Mouse (Mus musculus) midbrain, embryonic 16.5 days (tissue): ENCODE measurements at regions not wholly inside any gene's neighbourhood (a gene's known extent, or its start where the extent isn't known, plus 50 kb on each side); places are given as distances from the start of the nearest gene placed in this dataset.

ENCODE experiments used
- ATAC-seq: fragments of 200-750 bp; cut with Nextera tagmentation; 2 replicates; pipeline ENCODE4 v1.8.0; 2017; ENCODE audit warnings: moderate TSS enrichment
- H3K27ac ChIP-seq: fragments of 300-500 bp; sonication (generic); 2 replicates; pipeline ENCODE4 v1.5.1; 2014; ENCODE audit warnings: mild to moderate bottlenecking, low read length, mixed read lengths
- H3K27me3 ChIP-seq: fragments of 300-500 bp; sonication (generic); 2 replicates; pipeline ENCODE4 v1.6.1; 2014; ENCODE audit warnings: low read depth, low read length, mixed read lengths; ENCODE audit not compliant: control insufficient read depth, insufficient read depth
- H3K36me3 ChIP-seq: fragments of 300-500 bp; sonication (generic); 2 replicates; pipeline ENCODE4 v1.6.1; 2014; ENCODE audit warnings: mild to moderate bottlenecking, low read length, moderate library complexity, mixed read lengths; ENCODE audit not compliant: control insufficient read depth, insufficient read depth
- H3K4me1 ChIP-seq: fragments of 300-500 bp; sonication (generic); 2 replicates; pipeline ENCODE4 v1.6.1; 2014; ENCODE audit warnings: mild to moderate bottlenecking, low read length, mixed read lengths; ENCODE audit not compliant: control insufficient read depth, insufficient read depth
- H3K4me2 ChIP-seq: fragments of 300-500 bp; sonication (generic); 2 replicates; pipeline ENCODE4 v1.6.1; 2014; ENCODE audit warnings: mild to moderate bottlenecking, low read length, mixed read lengths
- H3K4me3 ChIP-seq: fragments of 300-500 bp; sonication (generic); 2 replicates; pipeline ENCODE4 v1.5.1; 2014; ENCODE audit warnings: low read depth, mild to moderate bottlenecking, low read length, moderate library complexity, mixed read lengths
- H3K9ac ChIP-seq: fragments of 300-500 bp; sonication (generic); 2 replicates; pipeline ENCODE4 v1.6.1; 2014; ENCODE audit warnings: low read depth, low read length, mixed read lengths
- H3K9me3 ChIP-seq: fragments of 300-500 bp; sonication (generic); replicated peaks from 2 replicates; pipeline ENCODE4 v1.6.1; 2014; ENCODE audit warnings: mild to moderate bottlenecking, low read length, mixed read lengths; ENCODE audit not compliant: control insufficient read depth, poor library complexity, severe bottlenecking
- whole genome bisulfite sequencing: fragments of 180-500 bp; shearing (Covaris S2); extraction: QIAGEN DNeasy Blood & Tissue Kit; methylation state at CpG from one replicate; pipeline ENCODE4 v1.1.7; 2014; 5-methylcytosine and 5-hydroxymethylcytosine counted together

DNA sequence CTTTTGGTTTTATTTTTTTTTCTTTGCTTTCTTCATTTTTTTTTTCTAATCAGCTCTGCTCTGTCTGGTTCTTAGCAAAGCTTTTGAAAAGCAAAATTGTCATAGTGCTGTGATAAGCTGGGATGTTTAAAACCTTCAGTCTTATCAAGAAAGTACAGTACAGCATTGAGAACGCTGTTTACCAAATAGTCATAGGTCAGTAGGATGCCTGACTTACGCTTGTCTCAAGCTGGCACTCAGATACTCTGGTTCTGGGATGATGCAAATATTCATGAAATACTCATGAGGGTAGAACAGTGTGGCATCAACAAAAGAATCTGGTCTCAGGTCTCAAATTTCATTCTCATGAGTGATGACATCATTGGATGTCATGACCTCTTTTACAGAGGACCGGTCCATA is 166.1 kb upstream of the Krr1 start:
- Histone ChIP-seq H3K4me2 (no peak overlapping the region), H3K9ac (no peak overlapping the region), H3K36me3 (no peaks in the 10 kb centered on the region), H3K4me1 (no peaks in the 10 kb centered on the region; the same call in 1 of the 2 replicates), H3K4me3 (no peak overlapping the region), H3K27ac (no peak overlapping the region), H3K27me3 (no peaks in the 10 kb centered on the region), H3K9me3 (no peaks in the 10 kb centered on the region)
- WGBS, result 91% methylated on average over 3 of the region's 3 CpGs
- ATAC-seq, result no peak

DNA sequence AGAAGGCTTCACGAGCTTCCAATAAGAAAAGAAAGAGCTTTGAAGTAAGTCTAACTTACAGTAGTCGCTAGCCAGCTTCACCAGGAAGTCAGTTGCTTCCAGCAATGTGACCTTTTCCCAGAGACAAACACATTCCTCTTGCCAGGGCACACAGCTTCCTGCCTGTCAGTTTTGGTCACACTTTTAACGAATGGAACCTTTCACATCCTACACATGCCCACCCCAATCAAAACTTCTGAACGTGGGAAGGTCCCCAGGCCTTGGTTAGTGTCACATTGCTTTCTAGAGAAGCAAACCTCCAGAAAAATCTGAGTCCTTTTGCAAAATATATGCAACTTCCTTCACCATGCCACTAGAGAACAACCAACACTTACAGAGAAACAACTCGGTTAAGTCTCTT is 165.5 kb upstream of the Krr1 start:
- no peak overlapping the region for H3K4me3 ChIP-seq
- ATAC-seq, result no peak
- H3K4me2 ChIP-seq, result no peak overlapping the region
- WGBS, result 75% methylated on average over 5 of the region's 5 CpGs
- no peak overlapping the region for H3K9ac ChIP-seq
- H3K27ac ChIP-seq, result no peak overlapping the region
- no peaks in the 10 kb centered on the region for H3K27me3 ChIP-seq
- no peaks in the 10 kb centered on the region for H3K36me3 ChIP-seq
- H3K9me3 ChIP-seq, result no peaks in the 10 kb centered on the region
- no peaks in the 10 kb centered on the region; the same call in 1 of the 2 replicates for H3K4me1 ChIP-seq

GRCm38 (mm10) chr10:111813736-111814135 is 158.7 kb upstream of the Krr1 start:
- no peaks in the 10 kb centered on the region for H3K27me3 ChIP-seq
- no peak overlapping the region for H3K9ac ChIP-seq
- no peak overlapping the region for H3K27ac ChIP-seq
- ATAC-seq, result no peak
- no peak overlapping the region for H3K4me3 ChIP-seq
- H3K4me2 ChIP-seq, result no peak overlapping the region
- no peaks in the 10 kb centered on the region for H3K4me1 ChIP-seq
- H3K36me3 ChIP-seq, result no peaks in the 10 kb centered on the region
- no peaks in the 10 kb centered on the region; the same call in 1 of the 2 replicates for H3K9me3 ChIP-seq
- 88% methylated on average over 4 of the region's 4 CpGs for WGBS

DNA sequence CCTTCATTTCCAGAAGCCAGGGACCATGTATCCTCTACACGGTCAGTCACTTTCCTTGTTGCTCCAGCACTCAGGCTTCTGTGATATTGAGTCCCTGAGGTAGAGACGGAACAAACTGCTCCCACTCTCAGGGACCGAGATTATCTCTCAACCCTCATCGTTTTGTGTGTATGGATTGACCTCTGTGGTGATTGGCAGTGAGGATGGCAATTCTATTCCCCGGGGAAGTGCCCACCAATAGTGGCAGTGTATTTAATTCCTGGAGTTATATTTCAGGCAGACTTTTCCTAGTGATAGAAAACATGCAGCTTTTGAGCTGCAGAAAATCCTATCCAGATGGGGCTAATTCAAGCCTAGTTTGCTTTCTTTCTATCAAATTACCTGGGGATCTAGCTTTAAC is 157.8 kb upstream of the Krr1 start:
- no peak overlapping the region for H3K27ac ChIP-seq
- H3K27me3 ChIP-seq, result no peaks in the 10 kb centered on the region
- H3K4me3 ChIP-seq, result no peak overlapping the region
- no peak overlapping the region for H3K4me2 ChIP-seq
- no peak for ATAC-seq
- H3K4me1 ChIP-seq, result no peaks in the 10 kb centered on the region
- WGBS, result 73% methylated on average over 5 of the region's 5 CpGs
- no peaks in the 10 kb centered on the region for H3K36me3 ChIP-seq
- H3K9me3 ChIP-seq, result no peaks in the 10 kb centered on the region; the same call in 1 of the 2 replicates
- no peak overlapping the region for H3K9ac ChIP-seq

GRCm38 (mm10) chr10:111815160-111815559 is 157.3 kb upstream of the Krr1 start:
- Histone ChIP-seq H3K4me3 (no peak overlapping the region), H3K9ac (no peak overlapping the region), H3K27me3 (no peaks in the 10 kb centered on the region), H3K36me3 (no peaks in the 10 kb centered on the region), H3K4me2 (no peak overlapping the region), H3K9me3 (no peaks in the 10 kb centered on the region; the same call in 1 of the 2 replicates), H3K4me1 (no peaks in the 10 kb centered on the region), H3K27ac (no peak overlapping the region)
- 89% methylated on average over 2 of the region's 2 CpGs for WGBS
- ATAC-seq, result no peak

DNA sequence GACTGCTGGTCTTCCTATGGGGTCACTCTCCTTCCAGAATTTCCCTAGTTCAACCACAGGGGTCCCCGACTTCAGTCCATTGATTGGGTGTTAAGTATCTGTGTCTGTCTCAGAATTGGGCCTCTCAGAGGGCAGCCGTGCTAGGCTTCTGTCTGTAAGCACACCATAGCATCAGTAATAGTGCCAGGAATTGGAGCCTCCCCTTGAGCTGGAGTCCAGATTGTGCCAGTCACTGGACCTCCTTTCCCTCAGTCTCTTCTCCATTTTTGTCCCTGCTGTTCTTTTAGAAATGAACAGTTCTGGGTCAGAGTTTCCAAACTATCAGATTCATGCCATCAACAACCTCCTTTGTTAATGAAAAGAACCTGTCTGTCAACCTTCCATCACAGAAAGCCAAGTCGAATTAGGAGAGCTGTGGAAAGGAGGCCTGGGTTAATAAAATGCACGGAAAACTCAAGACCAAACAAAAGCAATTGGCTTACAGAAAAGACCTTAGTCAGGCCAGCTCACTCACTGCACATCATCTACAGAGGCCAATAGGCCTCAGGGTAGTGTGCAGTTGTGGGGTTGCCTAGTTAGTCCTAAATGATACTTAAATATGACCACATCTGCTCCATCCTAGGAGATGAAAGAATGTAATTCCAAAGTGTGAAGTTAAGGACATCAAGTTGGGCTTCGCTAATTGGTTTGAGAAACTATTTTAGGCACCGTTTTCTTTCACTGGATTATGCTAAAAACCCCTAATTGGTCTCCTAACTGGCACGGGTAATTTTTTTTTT is 156.5 kb upstream of the Krr1 start:
- Histone ChIP-seq H3K4me2 (no peak overlapping the region), H3K9ac (no peak overlapping the region), H3K4me3 (no peak overlapping the region), H3K27me3 (no peaks in the 10 kb centered on the region), H3K4me1 (no peaks in the 10 kb centered on the region), H3K27ac (no peak overlapping the region), H3K36me3 (no peaks in the 10 kb centered on the region), H3K9me3 (no peaks in the 10 kb centered on the region; the same call in 1 of the 2 replicates)
- WGBS, result 68% methylated on average over 7 of the region's 7 CpGs
- ATAC-seq, result no peak

DNA sequence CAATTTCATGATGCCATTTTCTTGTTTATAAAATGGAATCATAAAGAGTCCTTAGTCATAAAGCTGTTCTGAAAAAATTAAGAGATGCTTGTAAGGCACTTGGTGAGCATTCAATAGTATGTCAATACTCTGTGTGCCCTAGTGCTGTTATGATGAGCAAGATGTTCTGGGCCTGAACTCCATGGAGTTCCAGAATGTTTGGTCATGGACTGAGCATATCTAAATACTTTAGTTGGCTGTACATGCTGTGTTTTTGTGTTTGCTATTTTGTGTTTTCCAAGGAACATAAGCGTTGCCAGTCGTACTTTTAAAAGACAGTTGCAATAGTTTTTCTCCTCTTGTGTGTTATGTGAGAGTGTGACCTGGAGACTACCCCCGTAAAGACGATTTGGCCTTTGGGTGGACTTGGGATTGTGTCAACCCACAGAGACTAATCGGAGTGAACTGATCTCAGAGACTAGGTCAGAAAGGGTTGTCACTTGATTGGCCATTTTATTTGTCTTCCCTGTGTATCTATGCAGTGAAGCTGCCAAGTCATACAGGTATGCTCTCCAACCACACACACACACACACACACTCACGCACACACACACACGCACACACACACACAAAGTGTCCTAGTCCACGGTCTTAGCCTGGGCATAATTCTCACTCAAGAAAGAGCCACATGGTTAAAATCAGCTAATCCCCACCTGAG is 152.6 kb upstream of the Krr1 start:
- H3K36me3 ChIP-seq, result no peaks in the 10 kb centered on the region
- no peak overlapping the region for H3K4me3 ChIP-seq
- H3K9me3 ChIP-seq, result no peaks in the 10 kb centered on the region
- ATAC-seq, result no peak
- no peaks in the 10 kb centered on the region for H3K27me3 ChIP-seq
- H3K9ac ChIP-seq, result no peak overlapping the region
- 95% methylated on average over 8 of the region's 8 CpGs for WGBS
- no peak overlapping the region for H3K4me2 ChIP-seq
- H3K4me1 ChIP-seq, result no peaks in the 10 kb centered on the region
- H3K27ac ChIP-seq, result no peak overlapping the region

DNA sequence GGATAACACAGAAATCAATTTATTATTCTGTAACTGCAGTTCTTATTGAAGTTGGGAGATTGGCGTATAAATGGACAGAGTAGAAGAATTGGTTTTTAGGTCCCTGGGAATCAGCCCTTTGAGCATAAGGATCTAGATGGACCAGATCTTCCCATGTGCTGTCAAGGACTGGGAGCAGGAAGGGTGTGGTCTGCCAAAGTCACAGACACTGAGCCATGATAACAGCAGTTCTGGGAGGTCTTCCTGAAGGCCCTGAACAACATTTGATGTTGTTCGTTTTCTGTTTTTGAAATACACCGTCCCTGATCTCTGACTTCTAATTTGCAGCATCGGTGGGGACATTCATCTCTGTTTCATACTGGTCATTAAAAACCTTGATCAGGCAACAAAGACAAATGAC is 147.6 kb upstream of the Krr1 start:
- Histone ChIP-seq H3K27ac (no peak overlapping the region), H3K9me3 (no peaks in the 10 kb centered on the region), H3K4me3 (no peak overlapping the region), H3K36me3 (no peaks in the 10 kb centered on the region), H3K4me1 (no peaks in the 10 kb centered on the region), H3K27me3 (no peaks in the 10 kb centered on the region), H3K4me2 (no peak overlapping the region), H3K9ac (no peak overlapping the region)
- no peak for ATAC-seq
- WGBS, result 94% methylated on average over 4 of the region's 4 CpGs

- WGBS, result 86% methylated on average over 4 of the region's 4 CpGs
These were observed 146.3 kb upstream of the Krr1 start for GRCm38 (mm10) chr10:111826033-111826754.

More at GRCm38 (mm10) chr10:111826033-111826754, 146.3 kb upstream of the Krr1 start:
- Histone ChIP-seq H3K4me2 (no peak overlapping the region), H3K27ac (no peak overlapping the region), H3K27me3 (no peaks in the 10 kb centered on the region), H3K4me3 (no peak overlapping the region), H3K4me1 (no peaks in the 10 kb centered on the region), H3K9me3 (no peaks in the 10 kb centered on the region), H3K36me3 (no peaks in the 10 kb centered on the region), H3K9ac (no peak overlapping the region)
- ATAC-seq, result no peak
